Comparison of ENCODE assay signal across 21 mouse cellular contexts in the genomic region with DNA sequence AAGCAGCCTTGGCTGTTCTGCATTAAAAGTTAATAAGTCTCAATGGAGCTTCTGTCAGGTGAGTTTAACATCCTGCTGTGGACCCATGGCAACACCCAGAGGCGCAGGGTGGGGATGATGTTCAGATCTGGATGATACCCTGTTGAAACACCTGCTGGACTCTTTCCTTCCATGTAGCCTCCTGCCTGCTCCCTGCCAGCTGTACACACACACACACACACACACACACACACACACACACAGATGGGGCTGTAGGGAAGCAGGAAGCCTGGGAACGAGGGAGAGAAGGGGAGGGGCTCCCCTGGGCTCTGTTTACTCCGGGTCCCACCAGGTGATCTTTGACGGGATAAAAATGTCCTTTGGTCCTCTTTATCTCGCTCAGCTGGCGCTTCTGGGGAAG.
DNase-seq lines count a peak whose midpoint lies in the region; ATAC-seq lines count a peak whose summit lies in the region.
"Had no signal": no experiment of that assay in that cellular context is flagged by ENCODE, and none has a peak within 500 bp of the region (broad histone marks: within the 10 kb centered on the region; RNA-seq: fewer than 3 reads in every experiment).

No protein-coding gene starts in this region.

- ATAC-seq in hindbrain, embryonic 12.5 days (ENCODE audit: low FRiP score), result no peak
- no peak for ATAC-seq in hindbrain, embryonic 13.5 days (ENCODE audit: low FRiP score)
- ATAC-seq in neural tube, embryonic 15.5 days (ENCODE audit: low FRiP score), result no peak
- ATAC-seq in midbrain, embryonic 16.5 days, result peak; percentile 48; the same call in 1 of the 2 replicates
- ATAC-seq: inflammation-experienced regulatory T-cells, adult 6 months; lung, postnatal 0 days had no signal

- no peak for DNase-seq in neural tube, embryonic 10.5 days (ENCODE audit: extremely low spot score, low spot score)
- DNase-seq in thymus, postnatal 0 days (ENCODE audit: low spot score), result no peak
- no peak for DNase-seq in gastrocnemius, adult 18-20 months (ENCODE audit: low spot score)
- DNase-seq: adrenal gland, postnatal 36 days; B cell, adult 2 months; cerebellum, adult 8-10 months; gastrocnemius, postnatal 10 days; heart, adult 11 months; heart, postnatal 14 days; kidney, postnatal 4 days; liver; right cerebral cortex, postnatal 14 days; thymus, adult 2 months had no signal

- no peak overlapping the region for H3K27ac ChIP-seq in hindbrain, embryonic 12.5 days
- no peak overlapping the region for H3K27ac ChIP-seq in hindbrain, embryonic 13.5 days
- H3K27ac ChIP-seq in neural tube, embryonic 15.5 days (replicated peaks), result no peak overlapping the region
- H3K27ac ChIP-seq in midbrain, embryonic 16.5 days (ENCODE audit: low read length), result peak overlapping the region; percentile 35; the same call in 1 of the 2 replicates
- H3K27ac ChIP-seq: kidney, embryonic 15.5 days had no signal

- H3K9me3 ChIP-seq in hindbrain, embryonic 12.5 days (replicated peaks), result no peaks in the 10 kb centered on the region
- no peaks in the 10 kb centered on the region for H3K9me3 ChIP-seq in hindbrain, embryonic 13.5 days
- no peaks in the 10 kb centered on the region for H3K9me3 ChIP-seq in neural tube, embryonic 15.5 days (replicated peaks)
- no peaks in the 10 kb centered on the region for H3K9me3 ChIP-seq in midbrain, embryonic 16.5 days (replicated peaks; ENCODE audit: control insufficient read depth, low read length, poor library complexity, severe bottlenecking)
- H3K9me3 ChIP-seq: heart, embryonic 12.5 days; kidney, embryonic 15.5 days had no signal

- H3K9ac ChIP-seq in hindbrain, embryonic 12.5 days, result no peak overlapping the region
- no peak overlapping the region for H3K9ac ChIP-seq in hindbrain, embryonic 13.5 days
- no peak overlapping the region for H3K9ac ChIP-seq in neural tube, embryonic 15.5 days (replicated peaks)
- no peak overlapping the region for H3K9ac ChIP-seq in midbrain, embryonic 16.5 days (ENCODE audit: low read depth, low read length)
- H3K9ac ChIP-seq: heart, embryonic 12.5 days; kidney, embryonic 15.5 days had no signal

- 16% methylated on average over 6 of the region's 6 CpGs for WGBS in hindbrain, embryonic 12.5 days
- 18% methylated on average over 6 of the region's 6 CpGs for WGBS in hindbrain, embryonic 13.5 days
- WGBS in neural tube, embryonic 15.5 days, result 17% methylated on average over 6 of the region's 6 CpGs
- WGBS in midbrain, embryonic 16.5 days, result 13% methylated on average over 6 of the region's 6 CpGs

- H3K4me2 ChIP-seq in hindbrain, embryonic 12.5 days (replicated peaks), result 0 out of 2 replicates have a peak overlapping the region, but pooled peaks have one; percentile 17
- H3K4me2 ChIP-seq in hindbrain, embryonic 13.5 days, result no peak overlapping the region
- peak overlapping the region; percentile 25; the same call in 1 of the 2 replicates for H3K4me2 ChIP-seq in neural tube, embryonic 15.5 days
- H3K4me2 ChIP-seq in midbrain, embryonic 16.5 days (ENCODE audit: low read length), result peak overlapping the region; percentile 22
- H3K4me2 ChIP-seq: heart, embryonic 12.5 days; kidney, embryonic 15.5 days had no signal

- peaks cover 8% of the 10 kb centered on the region for H3K4me1 ChIP-seq in hindbrain, embryonic 12.5 days
- H3K4me1 ChIP-seq in hindbrain, embryonic 13.5 days (replicated peaks), result peaks cover 16% of the 10 kb centered on the region
- H3K4me1 ChIP-seq in neural tube, embryonic 15.5 days, result peaks cover 14% of the 10 kb centered on the region
- H3K4me1 ChIP-seq in midbrain, embryonic 16.5 days (ENCODE audit: control insufficient read depth, insufficient read depth, low read length), result peaks cover 5% of the 10 kb centered on the region; the same call in 1 of the 2 replicates
- H3K4me1 ChIP-seq: heart, embryonic 12.5 days; kidney, embryonic 15.5 days had no signal

- H3K36me3 ChIP-seq in hindbrain, embryonic 12.5 days, result no peaks in the 10 kb centered on the region
- no peaks in the 10 kb centered on the region for H3K36me3 ChIP-seq in hindbrain, embryonic 13.5 days
- H3K36me3 ChIP-seq in neural tube, embryonic 15.5 days, result no peaks in the 10 kb centered on the region
- H3K36me3 ChIP-seq in midbrain, embryonic 16.5 days (ENCODE audit: control insufficient read depth, insufficient read depth, low read length), result no peaks in the 10 kb centered on the region
- H3K36me3 ChIP-seq: heart, embryonic 12.5 days; kidney, embryonic 15.5 days had no signal

- peaks cover 3% of the 10 kb centered on the region; the same call in 1 of the 2 replicates for H3K27me3 ChIP-seq in hindbrain, embryonic 12.5 days
- H3K27me3 ChIP-seq in hindbrain, embryonic 13.5 days, result peaks cover 11% of the 10 kb centered on the region; the same call in 1 of the 2 replicates
- H3K27me3 ChIP-seq in neural tube, embryonic 15.5 days (replicated peaks), result no peaks in the 10 kb centered on the region
- no peaks in the 10 kb centered on the region for H3K27me3 ChIP-seq in midbrain, embryonic 16.5 days (ENCODE audit: control insufficient read depth, insufficient read depth, low read depth, low read length)
- H3K27me3 ChIP-seq: kidney, embryonic 15.5 days had no signal

- H3K4me3 ChIP-seq in hindbrain, embryonic 12.5 days, result no peak overlapping the region
- no peak overlapping the region for H3K4me3 ChIP-seq in hindbrain, embryonic 13.5 days
- H3K4me3 ChIP-seq in neural tube, embryonic 15.5 days (replicated peaks), result no peak overlapping the region
- H3K4me3 ChIP-seq in midbrain, embryonic 16.5 days (ENCODE audit: low read depth, low read length), result no peak overlapping the region
- H3K4me3 ChIP-seq: heart, embryonic 12.5 days; kidney, embryonic 15.5 days had no signal
